Mouse (Mus musculus): ENCODE measurements around the gene Cep170b. TPM values are rescaled to one million over a fixed set of nuclear protein-coding genes. Genes with fewer than 3 reads are reported as not detected.

The Cep170b gene
- polyA plus RNA-seq, 1 experiment from 2014 or later = 23.2 TPM

DNA sequence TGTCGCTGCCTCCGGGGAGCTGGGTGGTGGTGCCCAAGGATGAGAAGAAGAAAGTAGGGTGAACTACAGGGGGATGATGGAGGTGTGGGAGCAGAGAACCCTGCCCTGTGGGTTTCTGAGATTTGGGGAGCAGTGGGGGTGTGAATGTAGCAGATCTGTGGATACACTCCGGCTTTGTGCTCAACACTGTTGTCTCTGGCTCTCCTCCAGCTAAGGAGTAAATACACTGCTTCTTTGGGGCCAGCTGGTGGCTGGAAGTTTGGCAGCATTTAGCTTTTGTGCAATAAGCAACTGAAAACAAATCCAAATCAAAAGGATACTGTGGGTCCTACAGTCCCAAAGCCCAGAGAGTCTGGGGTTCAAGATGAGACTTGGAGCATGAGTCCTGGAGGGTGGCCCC is 6.3 kb upstream of the Cep170b start:
- Histone ChIP-seq H3K9me3 (no peaks in the 10 kb centered on the region), H3K4me1 (no peaks in the 10 kb centered on the region), H3K27ac (no peak overlapping the region), H3K36me3 (no peaks in the 10 kb centered on the region), H3K9ac (no peak overlapping the region), H3K27me3 (replicated peaks) (0 out of 2 replicates have a peak, but pooled peaks cover 2% of the 10 kb centered on the region), H3K4me3 (no peak overlapping the region), H3K4me2 (replicated peaks) (no peak overlapping the region)
- ATAC-seq (ENCODE audit: low FRiP score, low read depth) = no peak
- WGBS = 74% methylated on average over 3 of the region's 3 CpGs

DNA sequence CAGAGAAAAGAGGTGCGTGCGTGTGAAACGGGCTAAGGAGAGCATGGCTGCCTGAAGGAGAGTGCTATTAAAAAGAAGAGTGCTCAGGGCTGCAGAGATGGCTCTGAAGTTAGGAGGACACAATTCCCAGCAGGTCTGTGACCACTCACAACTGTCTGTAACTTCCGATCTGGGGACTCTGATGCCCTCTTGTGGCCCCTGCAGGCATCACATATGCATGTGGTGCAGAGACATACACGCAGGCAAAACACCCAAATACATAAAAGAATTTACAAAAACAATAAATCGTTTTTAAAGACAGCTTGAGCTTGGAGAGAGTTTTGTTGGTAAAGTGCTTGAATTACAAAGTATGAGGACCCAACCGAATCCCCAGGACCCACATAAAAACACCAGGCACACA is 3.1 kb upstream of the Cep170b start:
- Histone ChIP-seq H3K27ac (no peak overlapping the region), H3K9ac (no peak overlapping the region), H3K4me1 (peaks cover 9% of the 10 kb centered on the region), H3K27me3 (replicated peaks) (peaks cover 23% of the 10 kb centered on the region), H3K36me3 (no peaks in the 10 kb centered on the region), H3K4me3 (no peak overlapping the region), H3K9me3 (no peaks in the 10 kb centered on the region), H3K4me2 (replicated peaks) (no peak overlapping the region)
- WGBS = 31% methylated on average over 7 of the region's 7 CpGs
- ATAC-seq (ENCODE audit: low FRiP score, low read depth) = no peak

GRCm38 (mm10) chr12:112718995-112719394 is 1.3 kb upstream of the Cep170b start:
- ATAC-seq (ENCODE audit: low FRiP score, low read depth) = no peak
- Histone ChIP-seq H3K4me2 (replicated peaks) (no peak overlapping the region), H3K27ac (no peak overlapping the region), H3K4me1 (peaks cover 25% of the 10 kb centered on the region), H3K4me3 (no peak overlapping the region), H3K9me3 (no peaks in the 10 kb centered on the region), H3K27me3 (replicated peaks) (peaks cover 32% of the 10 kb centered on the region), H3K36me3 (no peaks in the 10 kb centered on the region), H3K9ac (no peak overlapping the region)
- WGBS = 67% methylated on average over 5 of the region's 5 CpGs

DNA sequence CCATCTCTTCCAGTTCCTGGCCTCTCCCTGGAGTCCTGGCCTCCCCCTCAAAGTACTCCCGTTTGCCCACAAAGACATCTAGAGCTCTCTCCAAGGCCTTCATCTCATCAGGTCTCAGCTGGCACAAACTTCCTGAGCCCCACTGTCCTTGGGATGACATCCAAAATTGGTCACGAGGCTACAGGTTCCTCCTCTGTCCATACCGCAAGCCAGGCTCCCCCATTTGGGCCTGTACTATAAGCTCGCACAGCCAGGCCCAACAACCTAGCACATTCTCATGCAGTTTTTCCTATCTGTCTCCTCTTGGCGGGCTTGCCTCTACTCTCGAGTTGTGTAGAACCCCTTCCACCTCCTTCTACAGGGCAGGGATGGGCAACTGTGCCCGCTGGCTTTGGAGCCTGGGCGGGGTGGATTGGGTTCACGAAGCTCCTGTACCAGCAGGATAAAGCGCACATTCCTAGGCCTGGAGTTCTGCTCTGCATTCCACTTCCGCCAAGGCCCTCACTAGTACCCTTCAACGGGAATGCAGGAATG is 702 bp downstream of the Cep170b start:
- Histone ChIP-seq H3K9me3 (no peaks in the 10 kb centered on the region), H3K4me1 (peaks cover 25% of the 10 kb centered on the region), H3K4me2 (replicated peaks) (peak overlapping the region; percentile 100), H3K36me3 (no peaks in the 10 kb centered on the region), H3K27me3 (replicated peaks) (peaks cover 32% of the 10 kb centered on the region), H3K9ac (no peak overlapping the region), H3K27ac (no peak overlapping the region), H3K4me3 (peak overlapping the region; percentile 86)
- 34% methylated on average over 12 of the region's 12 CpGs for WGBS
- no peak for ATAC-seq (ENCODE audit: low FRiP score, low read depth)

GRCm38 (mm10) chr12:112721424-112722239 is 1.4 kb downstream of the Cep170b start:
- Histone ChIP-seq H3K4me3 (peak overlapping the region; percentile 86), H3K9ac (peak overlapping the region; percentile 87), H3K4me2 (replicated peaks) (peak overlapping the region; percentile 100), H3K27me3 (replicated peaks) (peaks cover 32% of the 10 kb centered on the region), H3K36me3 (no peaks in the 10 kb centered on the region), H3K4me1 (peaks cover 25% of the 10 kb centered on the region), H3K27ac (no peak overlapping the region), H3K9me3 (no peaks in the 10 kb centered on the region)
- ATAC-seq (ENCODE audit: low FRiP score, low read depth) = peak; percentile 45
- WGBS = 2% methylated on average over 69 of the region's 69 CpGs

- peak overlapping the region; percentile 86 for H3K4me3 ChIP-seq
- peak overlapping the region; percentile 100 for H3K4me2 ChIP-seq (replicated peaks)
- no peaks in the 10 kb centered on the region for H3K36me3 ChIP-seq
- no peaks in the 10 kb centered on the region for H3K9me3 ChIP-seq
- no peak overlapping the region for H3K27ac ChIP-seq
- peaks cover 32% of the 10 kb centered on the region for H3K27me3 ChIP-seq (replicated peaks)
- under 1% methylated on average over 75 of the region's 75 CpGs for WGBS
- H3K9ac ChIP-seq = peak overlapping the region; percentile 87
- H3K4me1 ChIP-seq = peaks cover 27% of the 10 kb centered on the region
- peak; percentile 46 for ATAC-seq (ENCODE audit: low FRiP score, low read depth)
These were observed 2.2 kb downstream of the Cep170b start for GRCm38 (mm10) chr12:112722240-112723027.

GRCm38 (mm10) chr12:112723028-112723330 is 2.7 kb downstream of the Cep170b start:
- peak overlapping the region; percentile 100 for H3K4me2 ChIP-seq (replicated peaks)
- H3K4me3 ChIP-seq = peak overlapping the region; percentile 86
- H3K27ac ChIP-seq = no peak overlapping the region
- H3K9ac ChIP-seq = peak overlapping the region; percentile 87
- H3K4me1 ChIP-seq = peaks cover 30% of the 10 kb centered on the region
- H3K36me3 ChIP-seq = no peaks in the 10 kb centered on the region
- 14% methylated on average over 5 of the region's 5 CpGs for WGBS
- ATAC-seq (ENCODE audit: low FRiP score, low read depth) = peak; percentile 3; the same call in 1 of the 2 replicates
- peaks cover 32% of the 10 kb centered on the region for H3K27me3 ChIP-seq (replicated peaks)
- H3K9me3 ChIP-seq = no peaks in the 10 kb centered on the region

- peaks cover 30% of the 10 kb centered on the region for H3K4me1 ChIP-seq
- ATAC-seq (ENCODE audit: low FRiP score, low read depth) = no peak
- no peaks in the 10 kb centered on the region for H3K36me3 ChIP-seq
- H3K4me3 ChIP-seq = 0 out of 2 replicates have a peak overlapping the region, but pooled peaks have one; percentile 86
- peak overlapping the region; percentile 87; the same call in 1 of the 2 replicates for H3K9ac ChIP-seq
- H3K27me3 ChIP-seq (replicated peaks) = peaks cover 32% of the 10 kb centered on the region
- WGBS = 86% methylated on average over 6 of the region's 6 CpGs
- H3K4me2 ChIP-seq (replicated peaks) = peak overlapping the region; percentile 100
- H3K9me3 ChIP-seq = no peaks in the 10 kb centered on the region
- H3K27ac ChIP-seq = no peak overlapping the region
These were observed 3.2 kb downstream of the Cep170b start for GRCm38 (mm10) chr12:112723445-112723844.

- 79% methylated on average over 11 of the region's 11 CpGs for WGBS
- Histone ChIP-seq H3K4me3 (no peak overlapping the region), H3K27me3 (replicated peaks) (peaks cover 32% of the 10 kb centered on the region), H3K4me2 (replicated peaks) (no peak overlapping the region), H3K4me1 (peaks cover 30% of the 10 kb centered on the region), H3K9ac (no peak overlapping the region), H3K36me3 (no peaks in the 10 kb centered on the region), H3K27ac (no peak overlapping the region), H3K9me3 (no peaks in the 10 kb centered on the region)
- ATAC-seq (ENCODE audit: low FRiP score, low read depth) = 0 out of 2 replicates have a peak, but pooled peaks have one; percentile 18
These were observed 4.0 kb downstream of the Cep170b start for GRCm38 (mm10) chr12:112724077-112724805.

DNA sequence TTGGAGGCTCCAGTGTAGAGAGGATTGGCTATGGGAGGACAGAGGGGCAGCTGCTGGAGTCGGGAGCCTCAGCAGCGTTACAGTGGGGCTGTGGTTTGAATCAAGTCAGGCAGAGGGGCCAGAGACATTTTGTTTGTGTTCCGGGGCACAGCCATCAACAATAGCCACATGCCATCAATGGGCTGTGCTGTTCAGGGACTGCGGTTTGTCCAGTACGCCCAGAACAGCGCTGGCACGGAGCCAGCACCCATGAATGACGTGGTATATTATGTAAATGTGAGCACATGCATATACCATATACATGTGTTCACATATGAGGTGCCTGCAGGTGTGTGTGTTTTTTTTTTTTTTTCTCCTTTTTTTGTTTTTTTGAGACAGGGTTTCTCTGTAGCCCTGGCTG is 7.5 kb downstream of the Cep170b start:
- no peak for ATAC-seq (ENCODE audit: low FRiP score, low read depth)
- Histone ChIP-seq H3K27ac (no peak overlapping the region), H3K4me1 (peaks cover 16% of the 10 kb centered on the region), H3K9ac (no peak overlapping the region), H3K4me2 (replicated peaks) (no peak overlapping the region), H3K4me3 (no peak overlapping the region), H3K9me3 (no peaks in the 10 kb centered on the region), H3K36me3 (peaks cover 19% of the 10 kb centered on the region), H3K27me3 (replicated peaks) (peaks cover 9% of the 10 kb centered on the region)
- 71% methylated on average over 8 of the region's 8 CpGs for WGBS

- ATAC-seq (ENCODE audit: low FRiP score, low read depth) = no peak
- H3K36me3 ChIP-seq = peaks cover 32% of the 10 kb centered on the region
- no peak overlapping the region for H3K9ac ChIP-seq
- no peaks in the 10 kb centered on the region for H3K9me3 ChIP-seq
- peaks cover 5% of the 10 kb centered on the region; the same call in 1 of the 2 replicates for H3K4me1 ChIP-seq
- no peak overlapping the region for H3K27ac ChIP-seq
- H3K4me3 ChIP-seq = no peak overlapping the region
- H3K4me2 ChIP-seq (replicated peaks) = no peak overlapping the region
- H3K27me3 ChIP-seq (replicated peaks) = no peaks in the 10 kb centered on the region
- WGBS = 92% methylated on average over 14 of the region's 14 CpGs
These were observed 10.6 kb downstream of the Cep170b start for GRCm38 (mm10) chr12:112730808-112731207.
